Mouse (Mus musculus) frontal cortex, adult (tissue): ENCODE measurements at regions not wholly inside any gene's neighbourhood (a gene's known extent, or its start where the extent isn't known, plus 50 kb on each side); places are given as distances from the start of the nearest gene placed in this dataset.
A peak's percentile ranks its signal among the peaks of the same experiment; 100 is the strongest.

Source experiments
- ATAC-seq: cut with Nextera tagmentation; 2 replicates; pipeline ENCODE4 v1.9.2; 2017; ENCODE audit warnings: mild to moderate bottlenecking, moderate library complexity, mixed read lengths; ENCODE audit not compliant: low TSS enrichment

- no peak for ATAC-seq
These were observed 63.9 kb downstream of the Ddx3x start for GRCm38 (mm10) chrX:13344701-13345100.

GRCm38 (mm10) chrX:13345126-13345525, 64.4 kb downstream of the Ddx3x start:
- ATAC-seq, result no peak

GRCm38 (mm10) chrX:13346011-13346631, 65.4 kb downstream of the Ddx3x start:
- ATAC-seq, result no peak

- ATAC-seq, result 0 out of 2 replicates have a peak, but pooled peaks have one; percentile 11
These were observed 65.9 kb downstream of the Ddx3x start for GRCm38 (mm10) chrX:13346696-13347026.

- ATAC-seq, result peak; percentile 86
These were observed 66.5 kb downstream of the Ddx3x start for GRCm38 (mm10) chrX:13347027-13347840.

- ATAC-seq, result no peak
These were observed 67.6 kb downstream of the Ddx3x start for GRCm38 (mm10) chrX:13348415-13348814.

GRCm38 (mm10) chrX:13350461-13350860, 69.7 kb downstream of the Ddx3x start:
- no peak for ATAC-seq

GRCm38 (mm10) chrX:13357149-13357783, 76.5 kb downstream of the Ddx3x start:
- no peak for ATAC-seq

- no peak for ATAC-seq
These were observed 77.2 kb downstream of the Ddx3x start for GRCm38 (mm10) chrX:13357973-13358372.

- no peak for ATAC-seq
These were observed 79.7 kb downstream of the Ddx3x start for GRCm38 (mm10) chrX:13360436-13360835.

- no peak for ATAC-seq
These were observed 89.5 kb downstream of the Ddx3x start for GRCm38 (mm10) chrX:13370319-13370718.

- no peak for ATAC-seq
These were observed 92.0 kb downstream of the Ddx3x start for GRCm38 (mm10) chrX:13372752-13373151.

GRCm38 (mm10) chrX:13386354-13386753, 79.6 kb upstream of the Nyx start:
- ATAC-seq, result no peak

- no peak for ATAC-seq
These were observed 67.4 kb upstream of the Nyx start for GRCm38 (mm10) chrX:13398466-13398865.

GRCm38 (mm10) chrX:13412726-13413125, 53.2 kb upstream of the Nyx start:
- ATAC-seq, result no peak

- ATAC-seq, result no peak
These were observed 52.8 kb upstream of the Nyx start for GRCm38 (mm10) chrX:13413135-13413534.
